ENCODE assay signal across 8 mouse cellular contexts in the genomic region with DNA sequence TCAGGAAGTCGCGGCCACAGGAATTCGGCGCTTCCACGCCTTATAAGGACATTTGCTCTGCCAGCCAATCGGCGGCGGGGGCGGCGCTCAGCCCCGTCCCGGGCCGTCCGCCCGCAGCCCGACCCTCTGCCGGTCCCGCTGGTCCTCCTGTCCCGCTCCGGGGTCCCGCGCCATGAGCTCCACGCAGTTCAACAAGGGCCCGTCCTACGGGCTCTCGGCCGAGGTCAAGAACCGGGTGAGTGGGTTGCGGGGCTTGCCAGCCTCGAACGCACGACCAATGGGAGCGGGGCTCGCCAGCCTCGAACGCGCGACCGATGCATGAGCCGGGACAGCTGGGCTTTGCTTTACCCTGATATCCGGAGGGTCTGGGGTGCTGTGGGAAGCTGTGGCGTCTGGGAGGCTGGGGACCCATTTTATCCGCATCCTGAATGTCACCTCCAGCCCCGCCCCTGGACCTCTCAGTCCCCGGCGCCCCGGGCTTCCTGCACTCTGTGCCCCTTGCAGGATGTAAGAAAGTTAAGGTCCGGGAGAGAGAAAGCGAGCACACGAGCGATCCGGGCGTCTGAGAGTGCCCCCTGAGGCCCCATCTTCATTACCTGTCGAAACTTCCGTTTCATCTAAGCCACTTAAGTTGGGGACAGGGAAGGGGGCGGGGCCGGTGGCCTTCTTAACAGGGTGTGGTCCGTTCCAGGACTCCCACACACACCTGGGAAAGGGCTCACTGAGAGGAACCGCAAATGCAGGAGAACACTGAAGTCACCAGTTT. TPM values are rescaled to one million over a fixed set of nuclear protein-coding genes. Genes with fewer than 3 reads are reported as not detected.
DNase-seq lines count a peak whose midpoint lies in the region; ATAC-seq and TF ChIP-seq lines count a peak whose summit lies in the region.

Gene Cnn2, plus strand, starts transcription at position 79 of the 766 bp plus-strand sequence.

- peaks cover 21% of the 10 kb centered on the region for H3K79me2 ChIP-seq in myocyte (ENCODE audit: control insufficient read depth, insufficient read depth)

- H3K27ac ChIP-seq in hindbrain, embryonic 16.5 days (ENCODE audit: low read depth, low read length), result no peak within 1 kb of the TSS
- peak within 1 kb of the TSS; percentile 99 for H3K27ac ChIP-seq in liver, embryonic 12.5 days

- peaks cover 6% of the 10 kb centered on the region for H3K9me3 ChIP-seq in hindbrain, embryonic 16.5 days (ENCODE audit: control insufficient read depth, low read length)
- H3K9me3 ChIP-seq in liver, embryonic 12.5 days (replicated peaks), result peaks cover 3% of the 10 kb centered on the region

- H3K27me3 ChIP-seq in hindbrain, embryonic 16.5 days (replicated peaks; ENCODE audit: control insufficient read depth, insufficient read depth, low read length), result peaks cover 24% of the 10 kb centered on the region
- H3K27me3 ChIP-seq in liver, embryonic 12.5 days (replicated peaks), result peaks cover 35% of the 10 kb centered on the region
- H3K27me3 ChIP-seq in myocyte (ENCODE audit: control insufficient read depth, insufficient read depth, insufficient read length), result no peaks in the 10 kb centered on the region

- ATAC-seq in hindbrain, embryonic 16.5 days, result no peak
- ATAC-seq in liver, embryonic 12.5 days, result no peak

- H3K4me1 ChIP-seq in hindbrain, embryonic 16.5 days (ENCODE audit: control insufficient read depth, insufficient read depth, low read depth, low read length), result peaks cover 9% of the 10 kb centered on the region
- peaks cover 56% of the 10 kb centered on the region for H3K4me1 ChIP-seq in liver, embryonic 12.5 days

- peak within 1 kb of the TSS; percentile 51 for H3K9ac ChIP-seq in hindbrain, embryonic 16.5 days (ENCODE audit: low read depth, low read length)
- peak within 1 kb of the TSS; percentile 71 for H3K9ac ChIP-seq in liver, embryonic 12.5 days

- H3K4me2 ChIP-seq in hindbrain, embryonic 16.5 days (ENCODE audit: low read length), result peak within 1 kb of the TSS; percentile 62
- peak within 1 kb of the TSS; percentile 87 for H3K4me2 ChIP-seq in liver, embryonic 12.5 days
- peak within 1 kb of the TSS; percentile 86 for H3K4me2 ChIP-seq in myocyte (ENCODE audit: low read depth)

- peak within 1 kb of the TSS; percentile 53 for H3ac ChIP-seq in myocyte (ENCODE audit: control insufficient read depth, insufficient read length)

- WGBS in hindbrain, embryonic 16.5 days, result under 1% methylated on average over 41 of the region's 59 CpGs
- under 1% methylated on average over 57 of the region's 59 CpGs for WGBS in liver, embryonic 12.5 days (ENCODE audit: insufficient replicate concordance)

- peak; percentile 55 for TF ChIP-seq POLR2A in myocyte (IDR thresholded peaks at IDR 0.05; ENCODE audit: insufficient read length, low read depth)

- no peaks in the 10 kb centered on the region for H3K36me3 ChIP-seq in hindbrain, embryonic 16.5 days (ENCODE audit: control insufficient read depth, insufficient read depth, low read length)
- H3K36me3 ChIP-seq in liver, embryonic 12.5 days, result peaks cover 31% of the 10 kb centered on the region
- H3K36me3 ChIP-seq in myocyte (ENCODE audit: control insufficient read depth, insufficient read depth), result peaks cover 3% of the 10 kb centered on the region

- peak within 1 kb of the TSS; percentile 48 for H3K4me3 ChIP-seq in hindbrain, embryonic 16.5 days (ENCODE audit: low read length)
- peak within 1 kb of the TSS; percentile 64 for H3K4me3 ChIP-seq in liver, embryonic 12.5 days
- peak within 1 kb of the TSS; percentile 74 for H3K4me3 ChIP-seq in myocyte

- peak; percentile 73 for DNase-seq in CD4-positive helper T cell, adult 2 months (ENCODE audit: low read depth, low spot score)
- DNase-seq in adrenal gland, postnatal 25 days, result peak; percentile 66
- DNase-seq in forelimb bud, embryonic 11.5 days (ENCODE audit: low read depth, low spot score), result peak; percentile 43
- DNase-seq in thymus, postnatal 14 days, result peak; percentile 74
- DNase-seq in right cerebral cortex, postnatal 10 days (ENCODE audit: low spot score in 2 of 2), result no peak

TF ChIP-seq in myocyte, 11 proteins besides CTCF, POLR2A, EP300 and RAD21:
- TF ChIP-seq POLR2AphosphoS2 (IDR thresholded peaks at IDR 0.05; ENCODE audit: insufficient read length, low read depth) (peak; percentile 45), MYOD1 (IDR thresholded peaks at IDR 0.05; ENCODE audit: control insufficient read depth in 1 of 3, insufficient read length in 2 of 3, low read depth in 2 of 3) (peak in 1 of 3 experiments; percentile 24), E2F4 (IDR thresholded peaks at IDR 0.05; ENCODE audit: insufficient read depth) (no peak), SRF (IDR thresholded peaks at IDR 0.05; ENCODE audit: control insufficient read depth, insufficient read length, low read depth) (peak; percentile 98), MYOG (IDR thresholded peaks at IDR 0.05; ENCODE audit: control insufficient read depth in 1 of 3, insufficient read depth in 1 of 3, insufficient read length in 2 of 3, low read depth in 2 of 3) (peak in 1 of 3 experiments; percentile 55)

RNA-seq across cellular contexts. Expression of gene Cnn2, which starts in this region (rescaled TPM):
- total RNA-seq in adrenal gland, postnatal 25 days (2021), result 28.3 and 29.8 TPM in 2 replicates
- polyA plus RNA-seq in hindbrain, embryonic 16.5 days (2015; fragmentation: Nextera tagmentation; extraction: Ambion mirVana), result 30.5 and 38.9 TPM in 2 replicates
- 68.2 and 75.4 TPM in 2 replicates for polyA plus RNA-seq in liver, embryonic 12.5 days (2016; fragmentation: Nextera tagmentation; extraction: Ambion mirVana)
- polyA plus RNA-seq in myocyte (2012; fragmentation: generic; extraction: Trizol), result 109 TPM

Comparison
In these comparisons a context has a peak if more than half of its experiments do, and no peak if none do; other contexts are left out.
1. DNase-seq: peak in CD4-positive helper T cell, adult 2 months (single experiment), adrenal gland, postnatal 25 days (single experiment), forelimb bud, embryonic 11.5 days (single experiment) and thymus, postnatal 14 days (single experiment); none in right cerebral cortex, postnatal 10 days (0 of 2).
2. Peak in every context shown above with its lines, with median percentiles within 50 percentile points of each other: H3K4me2 ChIP-seq and H3K4me3 ChIP-seq.